Mouse (Mus musculus): ENCODE data around the gene Ankrd33b. TPM values are rescaled to one million over a fixed set of nuclear protein-coding genes. Genes with fewer than 3 reads are reported as not detected.

Gene Ankrd33b
- total and polyA plus RNA-seq, 3 experiments: 0.11 TPM; not detected in 2

DNA sequence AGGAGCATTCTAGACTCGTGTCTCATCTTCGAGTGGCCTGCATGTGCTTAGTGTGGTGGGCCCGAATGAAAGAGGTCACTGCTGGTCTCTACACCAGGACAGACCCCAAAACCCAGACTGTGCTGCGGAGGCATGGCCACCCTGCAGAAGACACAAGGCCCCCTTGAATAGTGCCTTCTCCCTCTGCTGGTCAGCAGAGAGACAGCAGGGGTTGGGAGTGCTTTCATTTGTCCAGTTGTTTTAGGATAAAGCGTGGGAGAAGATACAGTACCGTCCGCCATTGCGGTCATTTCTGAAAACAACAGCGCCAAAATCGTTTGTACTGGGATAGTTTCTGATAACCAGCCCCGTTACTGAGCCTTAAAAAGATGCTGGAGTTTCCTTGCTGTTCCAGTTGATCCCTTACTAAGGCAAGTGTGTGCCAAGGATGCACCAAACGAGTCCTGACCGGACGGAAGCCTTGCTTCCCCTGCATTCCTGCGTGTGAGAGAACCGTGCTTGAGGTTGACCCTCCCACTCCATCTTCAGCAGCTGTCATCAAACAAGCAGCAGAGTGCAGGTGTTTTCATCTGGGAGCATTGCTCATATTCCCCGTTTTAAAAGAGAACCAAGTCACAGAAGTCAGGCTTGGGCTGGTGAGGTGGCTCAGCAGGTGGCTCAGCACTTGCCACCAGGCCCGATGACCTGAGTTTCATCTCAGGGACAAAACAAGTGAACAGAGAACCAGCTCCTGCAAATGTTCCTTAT lies 108.7 kb downstream of the Ankrd33b start:
- no peak for ATAC-seq (ENCODE audit: extremely low read depth, insufficient number of reproducible peaks, low FRiP score, poor library complexity, severe bottlenecking)
- TF ChIP-seq POLR2AphosphoS5 (IDR thresholded peaks at IDR 0.05; ENCODE audit: insufficient replicate concordance, low read depth, low read length): no peak
- TF ChIP-seq GATA1 (IDR thresholded peaks at IDR 0.05; ENCODE audit: borderline replicate concordance, low read length): no peak
- no peak for TF ChIP-seq CTCF (IDR thresholded peaks at IDR 0.05; ENCODE audit: low read depth, low read length)
- no peak for TF ChIP-seq GATA2 (IDR thresholded peaks at IDR 0.05; ENCODE audit: borderline replicate concordance, low read depth, low read length)
- no peak for TF ChIP-seq TAL1 (conservative IDR thresholded peaks at IDR 0.05; ENCODE audit: low read depth, low read length)
- DNase-seq (ENCODE audit: low spot score): no peak
- H3K9me3 ChIP-seq (replicated peaks): peaks cover 8% of the 10 kb centered on the region; the same call in 1 of the 2 replicates
- no peaks in the 10 kb centered on the region for H3K36me3 ChIP-seq (replicated peaks)
- no peaks in the 10 kb centered on the region for H3K4me1 ChIP-seq (ENCODE audit: insufficient read depth, low read depth, low read length)
- H3K4me3 ChIP-seq (ENCODE audit: low read depth, low read length): no peak overlapping the region
- peaks cover 6% of the 10 kb centered on the region; the same call in 1 of the 2 replicates for H3K27me3 ChIP-seq (ENCODE audit: insufficient read depth, low read length)

DNA sequence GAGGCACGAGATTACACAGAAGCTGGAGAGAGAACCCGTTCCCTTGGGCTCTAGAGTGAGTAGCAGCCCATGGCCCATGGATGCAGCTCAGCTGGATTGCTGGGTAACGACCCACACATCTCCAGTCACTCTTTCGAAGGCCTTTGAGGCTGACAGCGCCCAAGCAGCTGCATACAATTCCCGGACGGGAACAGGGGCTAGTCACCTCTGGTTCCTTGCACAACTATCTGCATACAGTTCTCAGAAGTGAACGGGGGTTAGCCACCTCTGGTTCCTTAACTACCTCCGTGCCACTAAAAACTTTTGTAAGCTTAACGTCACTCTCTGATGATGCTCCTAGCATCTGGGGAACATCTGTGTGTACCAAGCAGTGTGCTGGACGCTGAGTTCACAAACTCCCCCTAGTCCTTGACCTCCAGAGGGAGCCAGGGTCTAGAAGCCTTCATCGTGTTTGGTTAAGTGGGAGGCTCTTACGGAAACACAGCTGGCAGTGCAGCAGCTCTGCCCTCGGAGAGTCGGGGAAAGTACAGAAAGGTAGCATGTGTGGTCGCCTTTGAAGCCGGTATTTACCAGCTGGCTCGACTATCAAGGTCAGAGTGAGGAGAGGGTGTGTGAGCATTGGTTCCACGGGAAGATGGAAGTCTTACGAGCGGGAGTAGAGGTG lies 109.4 kb downstream of the Ankrd33b start:
- ATAC-seq (ENCODE audit: extremely low read depth, insufficient number of reproducible peaks, low FRiP score, poor library complexity, severe bottlenecking) (no peak), DNase-seq (ENCODE audit: low spot score) (no peak)
- Histone ChIP-seq H3K27me3 (ENCODE audit: insufficient read depth, low read length) (peaks cover 6% of the 10 kb centered on the region; the same call in 1 of the 2 replicates), H3K4me1 (ENCODE audit: insufficient read depth, low read depth, low read length) (no peaks in the 10 kb centered on the region), H3K9me3 (replicated peaks) (peaks cover 10% of the 10 kb centered on the region; the same call in 1 of the 2 replicates), H3K4me3 (ENCODE audit: low read depth, low read length) (no peak overlapping the region), H3K36me3 (replicated peaks) (no peaks in the 10 kb centered on the region)
- TF ChIP-seq TAL1 (conservative IDR thresholded peaks at IDR 0.05; ENCODE audit: low read depth, low read length): no peak
- no peak for TF ChIP-seq GATA1 (IDR thresholded peaks at IDR 0.05; ENCODE audit: borderline replicate concordance, low read length)
- no peak for TF ChIP-seq GATA2 (IDR thresholded peaks at IDR 0.05; ENCODE audit: borderline replicate concordance, low read depth, low read length)
- TF ChIP-seq CTCF (IDR thresholded peaks at IDR 0.05; ENCODE audit: low read depth, low read length): no peak
- TF ChIP-seq POLR2AphosphoS5 (IDR thresholded peaks at IDR 0.05; ENCODE audit: insufficient replicate concordance, low read depth, low read length): no peak

DNA sequence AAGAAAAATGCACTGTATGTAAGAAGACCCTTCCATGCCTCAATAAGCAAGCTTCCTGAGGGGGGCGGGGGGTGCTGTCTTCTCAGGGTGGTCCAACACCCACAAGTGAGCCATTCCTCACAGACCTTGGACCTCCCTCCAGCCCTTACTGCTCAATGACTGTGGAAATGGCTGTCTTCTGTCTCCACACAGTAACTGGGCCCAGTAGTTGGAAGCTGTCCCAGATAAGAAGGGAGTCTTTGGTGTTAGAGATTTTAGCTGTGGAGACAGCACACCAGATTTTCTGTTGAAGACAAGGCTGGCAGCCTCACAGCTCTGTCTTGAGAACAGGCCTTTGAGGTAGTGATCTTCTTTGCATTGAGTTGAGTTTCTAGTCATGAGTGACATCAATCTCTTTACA lies 110.2 kb downstream of the Ankrd33b start:
- no peak overlapping the region for H3K4me3 ChIP-seq (ENCODE audit: low read depth, low read length)
- no peak for DNase-seq (ENCODE audit: low spot score)
- peaks cover 6% of the 10 kb centered on the region; the same call in 1 of the 2 replicates for H3K27me3 ChIP-seq (ENCODE audit: insufficient read depth, low read length)
- peaks cover 10% of the 10 kb centered on the region; the same call in 1 of the 2 replicates for H3K9me3 ChIP-seq (replicated peaks)
- no peaks in the 10 kb centered on the region for H3K36me3 ChIP-seq (replicated peaks)
- no peaks in the 10 kb centered on the region for H3K4me1 ChIP-seq (ENCODE audit: insufficient read depth, low read depth, low read length)
- TF ChIP-seq CTCF (IDR thresholded peaks at IDR 0.05; ENCODE audit: low read depth, low read length): no peak
- no peak for TF ChIP-seq POLR2AphosphoS5 (IDR thresholded peaks at IDR 0.05; ENCODE audit: insufficient replicate concordance, low read depth, low read length)
- TF ChIP-seq GATA2 (IDR thresholded peaks at IDR 0.05; ENCODE audit: borderline replicate concordance, low read depth, low read length): no peak
- TF ChIP-seq GATA1 (IDR thresholded peaks at IDR 0.05; ENCODE audit: borderline replicate concordance, low read length): no peak
- TF ChIP-seq TAL1 (conservative IDR thresholded peaks at IDR 0.05; ENCODE audit: low read depth, low read length): no peak
- ATAC-seq (ENCODE audit: extremely low read depth, insufficient number of reproducible peaks, low FRiP score, poor library complexity, severe bottlenecking): no peak

DNA sequence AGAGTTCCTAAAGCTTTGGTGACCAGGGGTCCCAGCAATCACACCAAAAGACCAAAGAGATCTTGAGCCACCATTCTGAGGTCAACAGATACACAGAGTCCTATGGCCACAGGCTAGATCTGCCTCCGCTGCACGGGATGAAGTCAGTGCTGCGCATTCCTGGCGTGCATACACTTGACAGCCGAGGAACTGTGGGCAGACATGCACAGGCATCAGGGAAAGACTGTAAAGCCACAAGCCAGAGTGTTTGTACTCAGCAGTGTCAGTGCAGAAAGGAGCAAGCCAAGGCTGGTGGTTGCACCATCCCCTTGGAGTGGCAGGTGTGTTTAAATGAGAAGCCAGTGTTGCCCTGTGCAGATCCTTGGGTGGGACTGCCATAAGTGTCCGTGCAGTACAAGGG lies 111.8 kb downstream of the Ankrd33b start:
- DNase-seq (ENCODE audit: low spot score): no peak
- no peak overlapping the region for H3K4me3 ChIP-seq (ENCODE audit: low read depth, low read length)
- H3K4me1 ChIP-seq (ENCODE audit: insufficient read depth, low read depth, low read length): no peaks in the 10 kb centered on the region
- TF ChIP-seq POLR2AphosphoS5 (IDR thresholded peaks at IDR 0.05; ENCODE audit: insufficient replicate concordance, low read depth, low read length) (no peak), TAL1 (conservative IDR thresholded peaks at IDR 0.05; ENCODE audit: low read depth, low read length) (no peak), GATA1 (IDR thresholded peaks at IDR 0.05; ENCODE audit: borderline replicate concordance, low read length) (no peak), CTCF (IDR thresholded peaks at IDR 0.05; ENCODE audit: low read depth, low read length) (no peak), GATA2 (IDR thresholded peaks at IDR 0.05; ENCODE audit: borderline replicate concordance, low read depth, low read length) (no peak)
- no peak for ATAC-seq (ENCODE audit: extremely low read depth, insufficient number of reproducible peaks, low FRiP score, poor library complexity, severe bottlenecking)
- peaks cover 10% of the 10 kb centered on the region; the same call in 1 of the 2 replicates for H3K9me3 ChIP-seq (replicated peaks)
- H3K27me3 ChIP-seq (ENCODE audit: insufficient read depth, low read length): peaks cover 6% of the 10 kb centered on the region; the same call in 1 of the 2 replicates
- no peaks in the 10 kb centered on the region for H3K36me3 ChIP-seq (replicated peaks)

DNA sequence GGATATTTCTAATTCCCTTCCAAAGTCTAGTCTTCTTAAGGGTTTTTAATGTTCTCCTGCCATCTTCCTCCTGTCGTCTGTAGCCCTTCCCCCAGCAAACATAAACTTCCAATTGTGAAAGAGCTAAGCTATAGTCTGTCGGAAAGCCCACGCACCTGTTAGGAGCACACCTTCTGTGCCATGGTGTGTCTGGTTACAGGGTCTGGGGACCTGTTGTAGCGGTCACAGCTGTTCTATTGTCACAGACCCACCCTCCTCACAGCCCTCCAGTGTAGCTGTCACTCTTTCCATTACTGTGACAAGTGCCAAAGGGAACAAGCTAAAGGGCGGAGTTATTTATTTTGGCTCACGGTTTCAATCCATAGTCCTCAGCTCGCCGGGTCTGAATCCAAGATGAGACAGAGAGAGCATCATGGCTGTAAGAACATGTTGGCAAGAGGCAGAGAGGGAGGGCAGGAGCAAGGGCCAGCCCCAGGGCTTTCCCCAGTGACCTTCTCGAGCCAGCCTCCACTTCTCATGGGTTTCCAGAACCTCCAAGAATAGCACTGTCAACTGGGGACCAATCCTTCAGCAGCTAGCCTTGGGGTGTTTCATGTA lies 112.5 kb downstream of the Ankrd33b start:
- ATAC-seq (ENCODE audit: extremely low read depth, insufficient number of reproducible peaks, low FRiP score, poor library complexity, severe bottlenecking): no peak
- H3K27me3 ChIP-seq (ENCODE audit: insufficient read depth, low read length): peaks cover 5% of the 10 kb centered on the region; the same call in 1 of the 2 replicates
- peaks cover 7% of the 10 kb centered on the region; the same call in 1 of the 2 replicates for H3K9me3 ChIP-seq (replicated peaks)
- no peak for DNase-seq (ENCODE audit: low spot score)
- H3K4me1 ChIP-seq (ENCODE audit: insufficient read depth, low read depth, low read length): no peaks in the 10 kb centered on the region
- no peak overlapping the region for H3K4me3 ChIP-seq (ENCODE audit: low read depth, low read length)
- TF ChIP-seq GATA2 (IDR thresholded peaks at IDR 0.05; ENCODE audit: borderline replicate concordance, low read depth, low read length) (no peak), CTCF (IDR thresholded peaks at IDR 0.05; ENCODE audit: low read depth, low read length) (no peak), TAL1 (conservative IDR thresholded peaks at IDR 0.05; ENCODE audit: low read depth, low read length) (no peak), POLR2AphosphoS5 (IDR thresholded peaks at IDR 0.05; ENCODE audit: insufficient replicate concordance, low read depth, low read length) (no peak), GATA1 (IDR thresholded peaks at IDR 0.05; ENCODE audit: borderline replicate concordance, low read length) (no peak)
- no peaks in the 10 kb centered on the region for H3K36me3 ChIP-seq (replicated peaks)
